Mouse (Mus musculus) spleen, adult 2 months (tissue): ENCODE data around the gene Pecam1. TPM values are rescaled to one million over a fixed set of nuclear protein-coding genes. Genes with fewer than 3 reads are reported as not detected.
A peak's percentile ranks its signal among the peaks of the same experiment; 100 is the strongest.
"Not testable (repeated sequence)": the region's sequence is repeated elsewhere in the genome, so short reads cannot be mapped to it uniquely, and the experiment has no call there.

Experiments used
- DNase-seq, 2 experiments: peaks; one replicate each; pipeline versions ENCODE4 v3.0.0 to v3.0.0-alpha.2; 2012 to 2021; ENCODE audit warnings: low spot score in 2 of 2, low read depth in 1 of 2
- H3K27ac ChIP-seq: fragments of 200-500 bp; 2 replicates; pipeline ENCODE4 v1.5.1; 2012; ENCODE audit warnings: low read length, inconsistent platforms; ENCODE audit not compliant: insufficient read depth
- H3K27me3 ChIP-seq: fragments of 200-500 bp; 2 replicates; pipeline ENCODE4 v1.6.1; 2012; ENCODE audit warnings: mild to moderate bottlenecking, moderate library complexity, low read length, inconsistent platforms; ENCODE audit not compliant: control insufficient read depth, insufficient read depth
- H3K36me3 ChIP-seq: fragments of 200-500 bp; 2 replicates; pipeline ENCODE4 v1.6.1; 2012; ENCODE audit warnings: mild to moderate bottlenecking, low read length, inconsistent platforms; ENCODE audit not compliant: control insufficient read depth, insufficient read depth
- H3K4me1 ChIP-seq: fragments of 200-500 bp; 2 replicates; pipeline ENCODE4 v1.6.1; 2011; ENCODE audit warnings: inconsistent platforms; ENCODE audit not compliant: control insufficient read depth, insufficient read depth, insufficient read length
- H3K4me3 ChIP-seq: fragments of 200-500 bp; 2 replicates; pipeline ENCODE4 v1.5.1; 2011; ENCODE audit warnings: mild to moderate bottlenecking, inconsistent platforms; ENCODE audit not compliant: insufficient read depth, insufficient read length; ENCODE audit errors: extremely low read depth
- CTCF ChIP-seq: fragments of 200-500 bp; IDR thresholded peaks from 2 replicates; pipeline ENCODE4 v1.5.1; 2011; ENCODE audit warnings: mild to moderate bottlenecking, inconsistent platforms; ENCODE audit not compliant: insufficient read depth, insufficient read length, insufficient replicate concordance; ENCODE audit errors: extremely low read depth
- POLR2A ChIP-seq: fragments of 200-500 bp; IDR thresholded peaks from 2 replicates; pipeline ENCODE4 v1.6.1; 2011; ENCODE audit warnings: low read depth, low read length, inconsistent platforms
- WGBS: fragments of 180-500 bp; shearing (Covaris S2); methylation state at CpG from one replicate; pipeline ENCODE4 v1.1.7; 2018; 5-methylcytosine and 5-hydroxymethylcytosine counted together
- polyA plus RNA-seq: library from polyadenylated mRNA; depleted of rRNA; stranded (reverse); fragments of >200 nt; gene quantifications from 2 replicates; pipeline ENCODE4 v1.2.3, GENCODE M21; 2012

Pecam1 gene
- polyA plus RNA-seq, 1 experiment, result 43.5 TPM

- WGBS, result under 1% methylated on average over 65 of the region's 65 CpGs
- H3K4me1 ChIP-seq, result no peaks in the 10 kb centered on the region; the same call in 1 of the 2 replicates
- peak overlapping the region; percentile 93 for H3K4me3 ChIP-seq
- H3K36me3 ChIP-seq, result peaks cover 37% of the 10 kb centered on the region
- no peaks in the 10 kb centered on the region for H3K27me3 ChIP-seq
- DNase-seq, result peak; percentile 68 to 85
- H3K27ac ChIP-seq, result peak overlapping the region; percentile 94
- no peak for TF ChIP-seq CTCF
Measured at GRCm38 (mm10) chr11:106787131-106788025, 37.0 kb upstream of the Pecam1 start.

GRCm38 (mm10) chr11:106785043-106785442, 34.6 kb upstream of the Pecam1 start:
- no peaks in the 10 kb centered on the region; the same call in 1 of the 2 replicates for H3K4me1 ChIP-seq
- H3K27me3 ChIP-seq, result no peaks in the 10 kb centered on the region
- H3K4me3 ChIP-seq, result no peak overlapping the region
- no peak for DNase-seq
- H3K27ac ChIP-seq, result no peak overlapping the region
- no peak for TF ChIP-seq CTCF
- no peak for TF ChIP-seq POLR2A
- 58% methylated on average over 1 of the region's 1 CpGs for WGBS
- H3K36me3 ChIP-seq, result peaks cover 45% of the 10 kb centered on the region

GRCm38 (mm10) chr11:106784476-106784875, 34.0 kb upstream of the Pecam1 start:
- 67% methylated on average over 2 of the region's 2 CpGs for WGBS
- Histone ChIP-seq H3K4me1 (no peaks in the 10 kb centered on the region; the same call in 1 of the 2 replicates), H3K4me3 (no peak overlapping the region), H3K36me3 (peaks cover 45% of the 10 kb centered on the region), H3K27me3 (no peaks in the 10 kb centered on the region), H3K27ac (no peak overlapping the region)
- TF ChIP-seq CTCF (no peak), POLR2A (no peak)
- DNase-seq, result no peak

- H3K36me3 ChIP-seq, result peaks cover 45% of the 10 kb centered on the region
- H3K4me1 ChIP-seq, result no peaks in the 10 kb centered on the region; the same call in 1 of the 2 replicates
- no peak overlapping the region for H3K4me3 ChIP-seq
- DNase-seq, result no peak
- H3K27ac ChIP-seq, result no peak overlapping the region
- WGBS, result 76% methylated on average over 9 of the region's 9 CpGs
- H3K27me3 ChIP-seq, result no peaks in the 10 kb centered on the region
- TF ChIP-seq POLR2A (no peak), CTCF (no peak)
Measured at GRCm38 (mm10) chr11:106782841-106783764, 32.7 kb upstream of the Pecam1 start.

GRCm38 (mm10) chr11:106782271-106782670, 31.8 kb upstream of the Pecam1 start:
- H3K36me3 ChIP-seq, result peaks cover 42% of the 10 kb centered on the region
- 90% methylated on average over 7 of the region's 7 CpGs for WGBS
- H3K27ac ChIP-seq, H3K4me3 ChIP-seq, H3K4me1 ChIP-seq, H3K27me3 ChIP-seq, DNase-seq: not testable (repeated sequence)

- no peak for DNase-seq
- no peaks in the 10 kb centered on the region for H3K27me3 ChIP-seq
- 89% methylated on average over 6 of the region's 6 CpGs for WGBS
- H3K4me1 ChIP-seq, result no peaks in the 10 kb centered on the region; the same call in 1 of the 2 replicates
- H3K36me3 ChIP-seq, result peaks cover 38% of the 10 kb centered on the region
- TF ChIP-seq POLR2A (no peak), CTCF (no peak)
- no peak overlapping the region for H3K27ac ChIP-seq
- H3K4me3 ChIP-seq, result no peak overlapping the region
Measured at GRCm38 (mm10) chr11:106780590-106781220, 30.3 kb upstream of the Pecam1 start.

- H3K36me3 ChIP-seq, result peaks cover 35% of the 10 kb centered on the region
- no peaks in the 10 kb centered on the region for H3K27me3 ChIP-seq
- TF ChIP-seq CTCF, result no peak
- no peak for TF ChIP-seq POLR2A
- 81% methylated on average over 4 of the region's 4 CpGs for WGBS
- no peak for DNase-seq
- H3K4me3 ChIP-seq, result no peak overlapping the region
- no peaks in the 10 kb centered on the region for H3K4me1 ChIP-seq
- H3K27ac ChIP-seq, result peak overlapping the region; percentile 82; the same call in 1 of the 2 replicates
Measured at GRCm38 (mm10) chr11:106780089-106780425, 29.6 kb upstream of the Pecam1 start.
